Mouse (Mus musculus) intestine, embryonic 14.5 days (tissue): Measurements from ENCODE around the gene Bnc1. TPM values are rescaled to one million over a fixed set of nuclear protein-coding genes. Genes with fewer than 3 reads are reported as not detected.
A peak's percentile ranks its signal among the peaks of the same experiment; 100 is the strongest.

Source experiments
- ATAC-seq: fragments of 200-750 bp; cut with Nextera tagmentation; replicated peaks from 2 replicates; pipeline ENCODE4 v1.8.0; 2017; ENCODE audit warnings: low read depth, moderate number of reproducible peaks, moderate TSS enrichment, moderate library complexity; ENCODE audit not compliant: low FRiP score, low TSS enrichment
- DNase-seq: peaks from one replicate; pipeline ENCODE4 v3.0.0-alpha.2; 2018; ENCODE audit warnings: low spot score
- H3K27ac ChIP-seq: fragments of 300-500 bp; sonication (generic); 2 replicates; pipeline ENCODE4 v1.5.1; 2014; ENCODE audit warnings: low read depth, mild to moderate bottlenecking, control low read depth
- H3K27me3 ChIP-seq: fragments of 300-500 bp; sonication (generic); replicated peaks from 2 replicates; pipeline ENCODE4 v1.6.1; 2014; ENCODE audit warnings: low read length, control low read depth; ENCODE audit not compliant: control insufficient read depth, insufficient read depth
- H3K36me3 ChIP-seq: fragments of 300-500 bp; sonication (generic); 2 replicates; pipeline ENCODE4 v1.6.1; 2014; ENCODE audit warnings: low read length, control low read depth; ENCODE audit not compliant: control insufficient read depth, insufficient read depth
- H3K4me1 ChIP-seq: fragments of 300-500 bp; sonication (generic); replicated peaks from 2 replicates; pipeline ENCODE4 v1.6.1; 2014; ENCODE audit warnings: low read length, control low read depth, mixed read lengths; ENCODE audit not compliant: control insufficient read depth, insufficient read depth
- H3K4me2 ChIP-seq: fragments of 300-500 bp; sonication (generic); 2 replicates; pipeline ENCODE4 v1.6.1; 2014; ENCODE audit warnings: low read length
- H3K4me3 ChIP-seq: fragments of 300-500 bp; sonication (generic); 2 replicates; pipeline ENCODE4 v1.5.1; 2014; ENCODE audit warnings: low read depth, low read length, control low read depth, mixed read lengths
- H3K9ac ChIP-seq: fragments of 300-500 bp; sonication (generic); 2 replicates; pipeline ENCODE4 v1.6.1; 2014; ENCODE audit warnings: mild to moderate bottlenecking, low read length
- H3K9me3 ChIP-seq: fragments of 300-500 bp; sonication (generic); 2 replicates; pipeline ENCODE4 v1.6.1; 2016; ENCODE audit warnings: low read length, control low read depth; ENCODE audit not compliant: control insufficient read depth
- WGBS: fragments of 180-500 bp; shearing (Covaris S2); extraction: QIAGEN DNeasy Blood & Tissue Kit; methylation state at CpG from one replicate; pipeline ENCODE4 v1.1.7; 2014; 5-methylcytosine and 5-hydroxymethylcytosine counted together
- polyA plus RNA-seq: library from polyadenylated mRNA; unstranded; fragments of >200 nt; fragmentation: Nextera tagmentation; extraction: Ambion mirVana; gene quantifications from 2 replicates; pipeline ENCODE4 v1.2.1, GENCODE M21; 2014

The Bnc1 gene
- 6.2 and 7.2 TPM in 2 replicates for polyA plus RNA-seq

DNA sequence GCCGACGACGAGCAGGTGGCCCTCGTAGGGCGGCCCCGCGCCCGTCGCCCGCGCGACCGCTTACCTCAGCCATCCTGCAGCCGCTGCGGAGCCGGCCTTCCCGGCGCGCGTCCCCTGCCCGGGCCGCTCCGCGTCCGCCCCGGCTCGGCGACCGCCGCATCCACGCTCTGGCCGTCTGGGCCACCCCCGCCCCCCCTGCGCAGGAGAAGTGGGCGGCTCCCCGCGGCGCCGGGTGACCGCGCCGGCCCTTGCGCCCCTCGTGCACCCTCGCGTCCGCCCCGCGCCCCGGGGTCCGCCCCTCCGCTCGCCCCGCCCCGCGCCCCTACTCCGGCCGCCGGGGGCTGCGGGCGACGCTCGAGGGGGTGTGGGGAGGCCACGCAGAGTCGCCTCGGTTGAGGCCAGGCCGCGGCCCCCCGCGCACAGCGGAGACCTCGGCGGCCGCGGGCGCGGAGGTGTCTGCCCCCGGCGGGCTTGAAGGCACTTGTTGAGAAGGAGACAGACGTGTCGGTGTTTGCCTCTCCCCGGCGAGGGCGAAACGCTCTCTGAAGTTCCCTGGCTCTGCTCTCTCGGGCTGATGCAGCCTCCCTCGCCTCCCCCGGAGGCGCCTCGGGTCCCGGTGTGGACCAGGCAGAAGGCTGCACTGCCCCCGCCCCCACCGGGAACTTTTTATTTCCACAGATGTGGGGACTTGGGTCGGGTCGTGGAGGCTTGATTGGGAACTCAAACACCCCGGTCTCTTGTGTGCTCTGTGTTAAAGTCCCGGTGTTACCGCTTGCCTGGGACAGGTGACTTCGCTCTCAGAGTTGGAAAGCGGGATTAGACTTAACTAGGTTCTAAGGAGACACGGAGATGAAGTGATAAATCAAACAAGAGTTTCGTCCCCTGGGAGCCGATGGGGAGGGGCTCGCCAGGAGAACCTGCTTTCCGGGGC is at the start of gene Bnc1:
Bnc1 (minus strand) TSS at position 162 of the 931 bp plus-strand sequence.
- Histone ChIP-seq H3K4me1 (0 out of 2 replicates have a peak, but pooled peaks cover 10% of the 10 kb centered on the region), H3K9ac (peak within 1 kb of the TSS; percentile 48), H3K9me3 (no peaks in the 10 kb centered on the region), H3K27me3 (peaks cover 68% of the 10 kb centered on the region), H3K36me3 (no peaks in the 10 kb centered on the region), H3K27ac (peak within 1 kb of the TSS; percentile 12; the same call in 1 of the 2 replicates), H3K4me3 (peak within 1 kb of the TSS; percentile 52), H3K4me2 (peak within 1 kb of the TSS; percentile 83)
- under 1% methylated on average over 98 of the region's 105 CpGs for whole genome bisulfite sequencing
- DNase-seq (peak; percentile 74), ATAC-seq (peak; percentile 70)

DNA sequence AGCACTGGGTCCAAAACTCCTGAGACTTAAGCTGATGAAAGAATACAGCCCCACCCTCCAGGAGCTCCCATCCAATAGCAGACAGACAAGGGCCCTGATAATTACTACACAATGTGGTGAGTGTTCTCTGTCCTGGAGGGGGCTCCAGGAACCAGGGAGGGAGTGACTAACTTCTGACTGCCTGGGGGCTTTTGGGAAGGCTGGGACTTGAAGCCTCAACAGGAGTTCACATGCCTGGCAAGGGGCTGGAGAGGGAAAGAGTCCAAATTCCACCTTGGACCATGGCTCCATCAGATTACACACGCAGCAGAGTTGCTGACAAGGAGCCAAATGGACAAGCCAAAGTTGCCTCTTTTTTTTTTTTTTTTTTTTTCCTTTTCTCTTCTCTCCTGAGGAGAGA is 41.3 kb upstream of the Bnc1 start:
- ATAC-seq (no peak), DNase-seq (no peak)
- H3K27me3 ChIP-seq = no peaks in the 10 kb centered on the region
- no peaks in the 10 kb centered on the region for H3K36me3 ChIP-seq
- no peak overlapping the region for H3K4me3 ChIP-seq
- H3K4me2 ChIP-seq = no peak overlapping the region
- H3K27ac ChIP-seq = no peak overlapping the region
- H3K9ac ChIP-seq = no peak overlapping the region
- H3K4me1 ChIP-seq = peaks cover 6% of the 10 kb centered on the region; the same call in 1 of the 2 replicates
- WGBS = 61% methylated on average over 1 of the region's 1 CpGs
- no peaks in the 10 kb centered on the region for H3K9me3 ChIP-seq

GRCm38 (mm10) chr7:82029666-82030065 is 37.6 kb upstream of the Bnc1 start:
- no peaks in the 10 kb centered on the region for H3K36me3 ChIP-seq
- no peak overlapping the region for H3K9ac ChIP-seq
- no peak overlapping the region for H3K27ac ChIP-seq
- no peak overlapping the region for H3K4me2 ChIP-seq
- WGBS = 44% methylated on average over 9 of the region's 9 CpGs
- H3K27me3 ChIP-seq = no peaks in the 10 kb centered on the region
- DNase-seq (peak; percentile 46), ATAC-seq (no peak)
- H3K4me1 ChIP-seq = peaks cover 6% of the 10 kb centered on the region; the same call in 1 of the 2 replicates
- H3K9me3 ChIP-seq = no peaks in the 10 kb centered on the region
- H3K4me3 ChIP-seq = no peak overlapping the region

DNA sequence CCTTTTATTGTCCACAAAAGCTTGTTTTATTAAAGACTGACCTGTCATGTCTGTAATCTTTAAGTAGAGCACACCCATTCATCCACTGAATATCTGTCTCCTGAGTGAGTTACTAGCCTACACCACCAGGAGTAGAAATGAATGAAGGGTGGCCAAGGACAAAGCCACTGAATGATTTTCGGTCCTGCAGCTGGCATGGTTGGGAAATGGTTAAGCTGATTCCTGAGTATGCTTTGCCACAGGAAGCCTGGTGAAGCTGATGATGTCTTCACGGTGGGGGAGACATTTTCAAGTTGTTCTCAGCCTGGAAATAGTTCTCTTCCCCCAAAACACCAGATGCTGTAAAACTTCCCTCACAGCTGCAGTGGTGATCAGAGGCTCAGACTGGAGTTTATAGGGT is 33.7 kb upstream of the Bnc1 start:
- Histone ChIP-seq H3K4me2 (no peak overlapping the region), H3K9me3 (no peaks in the 10 kb centered on the region), H3K4me3 (no peak overlapping the region), H3K27ac (no peak overlapping the region), H3K36me3 (no peaks in the 10 kb centered on the region), H3K4me1 (peaks cover 6% of the 10 kb centered on the region; the same call in 1 of the 2 replicates), H3K9ac (no peak overlapping the region), H3K27me3 (no peaks in the 10 kb centered on the region)
- 51% methylated on average over 2 of the region's 2 CpGs for WGBS
- no peak for ATAC-seq
- DNase-seq = peak; percentile 48

DNA sequence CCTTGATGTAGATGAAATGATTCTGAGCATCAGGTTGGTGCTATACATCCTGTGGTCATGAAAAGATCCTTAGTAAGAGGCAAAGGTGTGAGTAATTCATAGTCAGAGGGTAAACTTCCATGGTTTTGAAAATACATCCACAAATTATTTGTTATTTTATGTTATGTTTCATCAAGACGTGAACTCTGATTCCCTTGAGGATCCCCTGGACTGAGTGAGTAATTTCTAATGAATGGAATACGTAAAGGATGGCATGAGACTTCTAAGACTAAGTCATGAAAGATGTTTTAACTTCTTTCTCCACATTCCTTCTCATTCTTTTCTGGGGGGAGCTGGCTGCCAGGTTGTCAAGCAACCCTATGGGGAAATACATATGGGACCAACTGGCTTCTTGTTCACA is 31.6 kb upstream of the Bnc1 start:
- H3K4me2 ChIP-seq = no peak overlapping the region
- no peaks in the 10 kb centered on the region for H3K27me3 ChIP-seq
- ATAC-seq = no peak
- 92% methylated on average over 2 of the region's 2 CpGs for WGBS
- no peaks in the 10 kb centered on the region for H3K9me3 ChIP-seq
- no peak overlapping the region for H3K27ac ChIP-seq
- no peaks in the 10 kb centered on the region for H3K36me3 ChIP-seq
- no peak overlapping the region for H3K9ac ChIP-seq
- H3K4me1 ChIP-seq = no peaks in the 10 kb centered on the region
- no peak overlapping the region for H3K4me3 ChIP-seq
- peak; percentile 37 for DNase-seq

DNA sequence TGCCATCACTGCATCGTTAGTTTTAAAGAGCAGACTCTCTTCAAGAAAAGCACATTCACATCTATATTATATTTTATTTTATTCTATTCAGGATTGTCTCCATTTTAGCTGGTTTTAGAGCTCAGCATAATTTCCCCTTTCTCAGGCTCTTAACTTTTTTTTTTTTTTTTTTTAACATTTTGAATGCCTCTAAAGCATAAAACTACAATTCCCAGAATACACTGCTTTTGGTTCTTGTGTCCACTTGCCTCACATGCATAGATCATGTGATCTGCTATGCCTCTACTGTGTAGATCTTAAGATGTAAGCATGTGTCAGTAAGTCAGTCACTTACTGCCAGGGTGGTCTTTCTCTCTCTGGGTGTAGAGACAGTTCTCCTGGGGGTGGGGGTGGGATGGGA is 30.3 kb upstream of the Bnc1 start:
- Histone ChIP-seq H3K4me3 (no peak overlapping the region), H3K27ac (no peak overlapping the region), H3K4me1 (no peaks in the 10 kb centered on the region), H3K9me3 (no peaks in the 10 kb centered on the region), H3K4me2 (no peak overlapping the region), H3K9ac (no peak overlapping the region), H3K36me3 (no peaks in the 10 kb centered on the region), H3K27me3 (no peaks in the 10 kb centered on the region)
- 95% methylated on average over 1 of the region's 1 CpGs for WGBS
- DNase-seq (no peak), ATAC-seq (no peak)

- Histone ChIP-seq H3K27me3 (no peaks in the 10 kb centered on the region), H3K27ac (no peak overlapping the region), H3K36me3 (no peaks in the 10 kb centered on the region), H3K4me2 (no peak overlapping the region), H3K9me3 (no peaks in the 10 kb centered on the region), H3K4me1 (no peaks in the 10 kb centered on the region), H3K4me3 (no peak overlapping the region), H3K9ac (no peak overlapping the region)
- DNase-seq (peak; percentile 57), ATAC-seq (no peak)
- 82% methylated on average over 2 of the region's 2 CpGs for WGBS
Observed at GRCm38 (mm10) chr7:82018031-82018430, 25.9 kb upstream of the Bnc1 start.

GRCm38 (mm10) chr7:82016751-82017710 is 24.9 kb upstream of the Bnc1 start:
- H3K27ac ChIP-seq = no peak overlapping the region
- ATAC-seq = 0 out of 2 replicates have a peak, but pooled peaks have one; percentile 48
- 21% methylated on average over 25 of the region's 25 CpGs for WGBS
- no peaks in the 10 kb centered on the region for H3K27me3 ChIP-seq
- peaks cover 5% of the 10 kb centered on the region for H3K4me1 ChIP-seq
- H3K36me3 ChIP-seq = no peaks in the 10 kb centered on the region
- H3K9ac ChIP-seq = no peak overlapping the region
- H3K4me3 ChIP-seq = no peak overlapping the region
- H3K4me2 ChIP-seq = peak overlapping the region; percentile 44
- DNase-seq = peak; percentile 65
- no peaks in the 10 kb centered on the region for H3K9me3 ChIP-seq
